Mouse (Mus musculus) embryonic facial prominence, embryonic 14.5 days (tissue): ENCODE data around the gene Vamp9. TPM values are rescaled to one million over a fixed set of nuclear protein-coding genes. Genes with fewer than 3 reads are reported as not detected.

Experiments
- ATAC-seq: fragments of 200-750 bp; cut with Nextera tagmentation; 2 replicates; pipeline ENCODE4 v1.8.0; 2017; ENCODE audit warnings: low read depth, moderate number of reproducible peaks, moderate TSS enrichment
- DNase-seq: peaks from one replicate; pipeline ENCODE4 v3.0.0-alpha.2; 2015; ENCODE audit warnings: low spot score
- H3K27ac ChIP-seq: fragments of 300-500 bp; sonication (generic); replicated peaks from 2 replicates; pipeline ENCODE4 v1.5.1; 2014; ENCODE audit warnings: low read depth, mild to moderate bottlenecking, low read length, moderate library complexity
- H3K27me3 ChIP-seq: fragments of 300-500 bp; sonication (generic); replicated peaks from 2 replicates; pipeline ENCODE4 v1.6.1; 2014; ENCODE audit warnings: low read length; ENCODE audit not compliant: control insufficient read depth, insufficient read depth
- H3K36me3 ChIP-seq: fragments of 300-500 bp; sonication (generic); 2 replicates; pipeline ENCODE4 v1.6.1; 2014; ENCODE audit warnings: low read length, mixed read lengths; ENCODE audit not compliant: control insufficient read depth, insufficient read depth
- H3K4me1 ChIP-seq: fragments of 300-500 bp; sonication (generic); 2 replicates; pipeline ENCODE4 v1.6.1; 2014; ENCODE audit warnings: antibody characterized with exemption, low read length; ENCODE audit not compliant: control insufficient read depth, insufficient read depth
- H3K4me2 ChIP-seq: fragments of 300-500 bp; sonication (generic); 2 replicates; pipeline ENCODE4 v1.6.1; 2014; ENCODE audit warnings: low read depth, mild to moderate bottlenecking, low read length, moderate library complexity, mixed read lengths
- H3K4me3 ChIP-seq: fragments of 300-500 bp; sonication (generic); 2 replicates; pipeline ENCODE4 v1.5.1; 2014; ENCODE audit warnings: low read depth, mild to moderate bottlenecking, low read length
- H3K9ac ChIP-seq: fragments of 300-500 bp; sonication (generic); 2 replicates; pipeline ENCODE4 v1.6.1; 2014; ENCODE audit warnings: low read depth, mild to moderate bottlenecking, low read length, moderate library complexity, mixed read lengths
- H3K9me3 ChIP-seq: fragments of 300-500 bp; sonication (generic); 2 replicates; pipeline ENCODE4 v1.6.1; 2016; ENCODE audit warnings: low read length; ENCODE audit not compliant: control insufficient read depth
- WGBS: fragments of 180-500 bp; shearing (Covaris S2); extraction: QIAGEN DNeasy Blood & Tissue Kit; methylation state at CpG from one replicate; pipeline ENCODE4 v1.1.7; 2014; 5-methylcytosine and 5-hydroxymethylcytosine counted together
- polyA plus RNA-seq: library from polyadenylated mRNA; unstranded; fragments of >200 nt; fragmentation: Nextera tagmentation; extraction: Ambion mirVana; gene quantifications from 2 replicates; pipeline ENCODE4 v1.2.1, GENCODE M21; 2014

Gene Vamp9
- polyA plus RNA-seq, 1 experiment from 2014 or later = not detected

DNA sequence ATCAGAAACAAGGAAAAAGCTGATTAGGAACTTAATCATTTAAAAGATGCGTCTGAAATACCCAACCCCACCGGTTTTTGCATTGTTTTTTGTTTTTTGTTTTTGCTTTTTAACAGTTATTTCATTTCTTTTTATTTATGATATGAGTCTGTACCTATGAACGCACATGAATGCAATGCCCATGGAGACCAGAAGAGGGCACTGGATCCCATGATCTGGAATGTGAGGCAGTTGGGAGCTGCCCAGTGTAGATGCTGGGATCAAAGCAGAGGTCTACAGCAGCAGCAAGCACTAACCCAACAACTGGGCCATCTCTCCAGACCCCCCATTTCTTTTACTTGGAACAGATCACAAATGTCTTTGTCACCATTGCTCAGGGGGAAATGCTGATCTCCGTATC lies 21.9 kb downstream of the Vamp9 start:
- no peak overlapping the region for H3K27ac ChIP-seq
- ATAC-seq = no peak
- 45% methylated on average over 4 of the region's 4 CpGs for WGBS

DNA sequence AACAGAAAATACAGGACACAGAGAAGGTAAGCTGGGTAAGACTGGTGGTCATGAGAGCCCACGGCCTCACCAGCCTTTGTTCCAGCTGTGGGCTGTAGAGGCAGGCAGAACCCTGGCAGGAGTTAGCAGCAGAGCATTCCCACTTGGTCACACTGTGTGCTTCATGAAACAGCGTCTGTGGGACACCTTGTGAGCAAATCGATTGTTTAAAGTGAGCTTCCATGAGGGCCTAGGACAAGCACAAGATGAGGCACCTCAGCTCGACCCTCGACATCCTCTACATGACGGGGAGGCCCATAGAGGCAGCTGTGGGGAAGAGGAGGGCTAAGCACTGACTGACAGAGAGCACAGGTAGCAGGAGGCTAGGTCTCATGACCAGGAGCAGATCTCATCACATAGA lies 25.9 kb downstream of the Vamp9 start:
- no peak overlapping the region for H3K9ac ChIP-seq
- H3K4me3 ChIP-seq = no peak overlapping the region
- ATAC-seq (no peak), DNase-seq (no peak)
- H3K4me1 ChIP-seq = no peaks in the 10 kb centered on the region
- H3K27me3 ChIP-seq = no peaks in the 10 kb centered on the region
- H3K27ac ChIP-seq = no peak overlapping the region
- no peaks in the 10 kb centered on the region for H3K36me3 ChIP-seq
- 79% methylated on average over 6 of the region's 6 CpGs for WGBS
- no peaks in the 10 kb centered on the region for H3K9me3 ChIP-seq
- H3K4me2 ChIP-seq = no peak overlapping the region

More for the DNA sequence above, 21.9 kb downstream of the Vamp9 start:
- Histone ChIP-seq H3K27me3 (no peaks in the 10 kb centered on the region), H3K9me3 (no peaks in the 10 kb centered on the region), H3K4me3 (no peak overlapping the region), H3K4me1 (no peaks in the 10 kb centered on the region), H3K4me2 (no peak overlapping the region), H3K9ac (no peak overlapping the region), H3K36me3 (no peaks in the 10 kb centered on the region)
- no peak for DNase-seq

- Histone ChIP-seq H3K4me3 (no peak overlapping the region), H3K9me3 (peaks cover 7% of the 10 kb centered on the region; the same call in 1 of the 2 replicates), H3K4me1 (no peaks in the 10 kb centered on the region), H3K4me2 (no peak overlapping the region), H3K9ac (no peak overlapping the region), H3K27me3 (no peaks in the 10 kb centered on the region), H3K27ac (no peak overlapping the region), H3K36me3 (no peaks in the 10 kb centered on the region)
- 77% methylated on average over 3 of the region's 3 CpGs for WGBS
- DNase-seq = no peak
- ATAC-seq = no peak
These were observed 33.4 kb downstream of the Vamp9 start for GRCm38 (mm10) chr5:99939440-99939839.

DNA sequence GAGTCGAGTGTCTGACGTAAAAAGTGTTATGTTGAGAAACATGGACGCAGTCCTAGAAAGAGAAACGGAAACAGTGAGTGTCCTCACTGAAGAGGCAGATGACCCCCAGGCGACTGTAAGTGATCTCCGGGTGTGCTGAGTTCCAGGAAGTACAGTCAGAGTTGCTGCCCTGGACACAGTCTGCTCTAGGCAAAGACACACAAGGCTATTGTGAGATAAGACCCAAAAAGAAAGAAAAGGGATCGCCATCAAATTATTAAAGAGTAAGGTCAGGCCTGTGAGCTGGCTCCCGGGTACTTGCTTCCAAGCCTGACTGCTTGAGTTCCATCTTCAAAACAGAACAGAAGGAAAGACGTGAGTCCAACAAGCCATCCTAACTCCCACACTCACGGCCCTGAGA lies 35.2 kb downstream of the Vamp9 start:
- Histone ChIP-seq H3K9me3 (peaks cover 14% of the 10 kb centered on the region; the same call in 1 of the 2 replicates), H3K4me1 (no peaks in the 10 kb centered on the region), H3K27ac (no peak overlapping the region), H3K4me3 (no peak overlapping the region), H3K4me2 (no peak overlapping the region), H3K36me3 (no peaks in the 10 kb centered on the region; the same call in 1 of the 2 replicates), H3K9ac (no peak overlapping the region), H3K27me3 (no peaks in the 10 kb centered on the region)
- whole genome bisulfite sequencing = 74% methylated on average over 10 of the region's 10 CpGs
- ATAC-seq (no peak), DNase-seq (no peak)

GRCm38 (mm10) chr5:99941776-99942502 lies 35.9 kb downstream of the Vamp9 start:
- no peak for ATAC-seq
- no peaks in the 10 kb centered on the region for H3K27me3 ChIP-seq
- WGBS = 57% methylated on average over 10 of the region's 10 CpGs
- H3K4me2 ChIP-seq = no peak overlapping the region
- H3K9me3 ChIP-seq = peaks cover 14% of the 10 kb centered on the region; the same call in 1 of the 2 replicates
- no peak overlapping the region for H3K4me3 ChIP-seq
- H3K9ac ChIP-seq = no peak overlapping the region
- DNase-seq = no peak
- no peaks in the 10 kb centered on the region; the same call in 1 of the 2 replicates for H3K36me3 ChIP-seq
- no peak overlapping the region for H3K27ac ChIP-seq
- H3K4me1 ChIP-seq = no peaks in the 10 kb centered on the region

DNA sequence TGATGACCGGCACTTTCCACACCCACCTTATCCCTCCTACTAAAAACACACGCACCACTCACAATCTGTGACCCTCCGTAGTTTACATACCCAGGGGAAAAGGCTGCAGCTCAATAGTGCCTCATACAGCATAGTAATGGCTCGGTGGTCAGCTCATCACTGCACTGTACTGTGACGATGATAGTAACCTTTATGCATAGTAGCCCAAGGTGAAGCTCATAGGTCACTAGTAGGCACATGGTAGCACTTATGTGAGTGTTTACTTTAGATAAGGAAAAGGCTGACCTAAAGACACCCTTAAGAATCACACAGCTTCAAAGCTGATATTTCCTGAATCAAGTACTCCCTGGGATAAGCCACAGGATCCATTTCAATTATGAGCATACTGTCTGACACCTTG lies 46.5 kb downstream of the Vamp9 start:
- no peaks in the 10 kb centered on the region for H3K27me3 ChIP-seq
- no peak overlapping the region for H3K27ac ChIP-seq
- no peak for ATAC-seq
- no peak overlapping the region for H3K4me2 ChIP-seq
- H3K9ac ChIP-seq = no peak overlapping the region
- no peaks in the 10 kb centered on the region for H3K4me1 ChIP-seq
- H3K4me3 ChIP-seq = no peak overlapping the region
- DNase-seq = no peak
- H3K36me3 ChIP-seq = peaks cover 4% of the 10 kb centered on the region; the same call in 1 of the 2 replicates
- WGBS = 83% methylated on average over 5 of the region's 5 CpGs
- no peaks in the 10 kb centered on the region for H3K9me3 ChIP-seq

GRCm38 (mm10) chr5:99953883-99954282 lies 47.8 kb downstream of the Vamp9 start:
- H3K4me2 ChIP-seq = no peak overlapping the region
- no peak overlapping the region for H3K4me3 ChIP-seq
- no peaks in the 10 kb centered on the region for H3K4me1 ChIP-seq
- no peak for ATAC-seq
- 35% methylated on average over 1 of the region's 1 CpGs for WGBS
- H3K9me3 ChIP-seq = no peaks in the 10 kb centered on the region
- no peaks in the 10 kb centered on the region for H3K27me3 ChIP-seq
- peaks cover 8% of the 10 kb centered on the region for H3K36me3 ChIP-seq
- H3K9ac ChIP-seq = no peak overlapping the region
- DNase-seq = no peak
- no peak overlapping the region for H3K27ac ChIP-seq

DNA sequence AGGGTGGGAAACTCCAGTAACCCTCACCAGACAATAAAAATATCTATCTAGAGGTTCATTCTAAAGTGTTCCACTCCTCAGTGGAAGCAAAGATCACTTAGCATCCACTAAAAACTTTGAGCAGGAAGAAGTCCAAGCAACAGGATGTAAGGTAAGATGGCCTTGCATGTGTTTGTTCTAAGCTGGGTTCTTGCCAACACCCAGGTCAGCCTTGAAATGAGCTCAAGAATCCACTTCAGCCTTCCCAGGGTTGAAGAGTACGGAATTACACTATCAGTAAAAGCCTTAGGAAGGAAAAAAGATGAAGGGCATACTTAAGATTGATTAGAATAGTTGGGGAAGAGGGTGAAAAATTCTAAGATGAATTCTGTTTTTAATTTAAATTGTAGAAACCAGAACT lies 52.6 kb downstream of the Vamp9 start:
- DNase-seq (no peak), ATAC-seq (no peak)
- no peak overlapping the region for H3K27ac ChIP-seq
- no peak overlapping the region for H3K4me2 ChIP-seq
- H3K4me3 ChIP-seq = no peak overlapping the region
- no peaks in the 10 kb centered on the region for H3K27me3 ChIP-seq
- H3K4me1 ChIP-seq = no peaks in the 10 kb centered on the region
- no peak overlapping the region for H3K9ac ChIP-seq
- WGBS = 81% methylated on average over 1 of the region's 1 CpGs
- H3K36me3 ChIP-seq = peaks cover 47% of the 10 kb centered on the region
- H3K9me3 ChIP-seq = no peaks in the 10 kb centered on the region
